Mouse (Mus musculus) spleen, adult 12 weeks (tissue): ENCODE results near the gene Smad5.

Experiments
- DNase-seq: peaks from one replicate; pipeline ENCODE4 v3.0.0; 2022; ENCODE audit warnings: low spot score

Smad5 gene

DNA sequence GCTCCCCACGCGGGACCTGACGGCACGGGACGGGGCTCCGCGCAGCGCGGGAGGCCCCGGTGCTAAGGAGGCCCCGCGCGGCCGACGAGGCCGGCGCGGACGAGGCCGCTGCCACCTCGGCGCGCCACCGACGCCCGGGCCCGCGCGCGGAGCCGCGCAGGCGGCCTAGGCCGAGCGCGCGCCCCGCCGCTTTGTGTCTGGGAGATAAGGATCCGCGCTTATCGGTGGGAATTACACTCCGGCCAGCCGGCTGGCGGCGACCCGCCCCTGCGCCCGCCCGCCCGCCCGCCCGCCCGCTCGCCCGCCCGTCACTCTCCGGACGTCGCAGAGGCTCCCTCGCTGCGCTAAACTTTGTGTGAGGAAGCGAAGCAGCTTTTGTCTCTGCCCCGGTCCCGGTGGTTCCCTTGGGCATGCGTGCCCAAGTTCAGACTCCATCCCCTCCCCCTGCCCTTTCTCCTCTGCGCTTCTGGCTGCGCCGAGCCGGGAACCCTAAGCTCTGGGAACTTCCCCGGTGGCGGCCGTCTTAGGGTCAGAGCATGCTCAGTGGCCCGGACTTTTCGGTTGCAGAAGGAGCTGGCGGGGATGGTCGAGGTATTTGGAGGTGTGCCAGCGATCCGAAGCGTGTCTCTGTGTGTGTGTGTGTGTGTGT, 536 bp downstream of the Smad5 start:
- peak; percentile 41 for DNase-seq

DNA sequence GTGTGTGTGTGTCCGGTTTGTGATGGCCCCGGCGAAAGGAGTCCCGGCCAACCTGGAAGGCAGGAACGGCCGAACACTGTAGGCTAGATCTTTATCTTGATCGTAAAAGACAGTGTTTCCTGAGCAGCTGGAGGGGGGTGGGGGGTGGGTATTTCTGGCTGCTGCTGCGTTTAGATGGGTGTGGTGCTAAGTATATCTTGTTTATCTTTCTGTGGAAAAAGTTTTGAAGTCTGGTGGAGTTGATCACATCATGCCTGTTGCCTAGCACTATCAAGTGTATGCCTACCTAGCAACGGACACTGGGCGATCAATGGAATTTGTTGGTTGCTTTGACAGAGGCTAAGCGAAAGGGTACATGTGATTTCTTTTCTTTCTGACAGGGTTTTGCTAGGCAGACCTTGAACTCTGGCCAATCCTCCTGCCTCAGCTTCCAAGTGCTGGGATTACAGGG, 1.1 kb downstream of the Smad5 start:
- DNase-seq = peak; percentile 4

DNA sequence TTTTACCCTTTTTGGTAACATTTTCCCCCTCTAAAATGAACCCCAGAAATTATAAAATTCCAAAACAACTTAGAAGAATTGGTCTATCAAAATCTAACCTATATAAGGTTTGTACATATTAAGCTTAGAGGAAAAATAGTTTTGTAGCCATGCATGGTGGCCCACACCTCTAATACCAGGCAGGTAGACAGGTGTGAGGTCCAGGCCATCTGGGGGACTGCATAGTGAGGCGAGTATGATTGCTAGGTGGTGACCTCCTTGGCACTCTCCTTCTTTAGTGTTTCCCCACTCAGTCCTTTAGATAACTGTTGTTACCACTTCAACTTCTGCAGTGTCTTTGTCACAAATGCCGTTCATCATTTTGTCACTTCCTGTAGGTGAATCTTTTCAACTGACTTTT, 1.8 kb downstream of the Smad5 start:
- DNase-seq = no peak

DNA sequence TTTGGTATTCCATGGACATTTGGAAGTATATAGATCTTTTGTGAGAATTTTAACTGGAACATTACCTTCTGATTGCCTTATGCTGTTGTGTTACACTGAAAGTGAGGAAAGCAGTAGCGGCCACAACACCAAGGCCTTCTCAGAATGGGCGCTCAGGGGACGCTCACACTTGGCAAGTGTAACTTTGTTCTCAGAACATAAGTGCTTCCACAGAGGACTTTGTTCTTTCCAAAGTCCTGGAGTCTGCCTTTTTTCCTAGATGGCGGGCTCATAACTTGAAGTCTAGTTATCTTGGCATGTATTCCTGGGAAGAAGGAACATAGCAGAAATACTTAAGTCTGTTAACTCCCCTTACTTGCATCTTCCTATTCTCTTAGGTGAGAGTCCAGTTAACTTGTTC, 4.3 kb downstream of the Smad5 start:
- no peak for DNase-seq

DNA sequence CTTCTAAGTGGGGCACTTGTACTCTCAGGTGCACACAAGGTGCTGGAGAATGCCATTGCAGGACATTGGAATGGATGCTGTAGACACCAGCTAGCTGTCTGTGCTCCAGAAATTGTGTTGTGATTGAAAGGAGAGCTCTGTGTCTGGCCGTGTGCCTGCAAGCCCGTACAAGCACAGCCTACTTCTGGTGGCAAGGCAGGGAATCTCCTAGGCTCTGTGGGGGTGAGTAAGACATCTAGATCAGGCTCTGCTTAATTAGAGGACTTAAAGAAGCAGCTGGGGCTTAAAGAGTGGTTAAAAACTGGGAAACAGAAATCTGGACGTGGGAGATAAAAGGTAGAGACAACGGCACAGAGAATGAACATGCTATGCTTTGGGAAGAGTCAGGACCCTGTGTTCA, 4.8 kb downstream of the Smad5 start:
- DNase-seq = no peak

DNA sequence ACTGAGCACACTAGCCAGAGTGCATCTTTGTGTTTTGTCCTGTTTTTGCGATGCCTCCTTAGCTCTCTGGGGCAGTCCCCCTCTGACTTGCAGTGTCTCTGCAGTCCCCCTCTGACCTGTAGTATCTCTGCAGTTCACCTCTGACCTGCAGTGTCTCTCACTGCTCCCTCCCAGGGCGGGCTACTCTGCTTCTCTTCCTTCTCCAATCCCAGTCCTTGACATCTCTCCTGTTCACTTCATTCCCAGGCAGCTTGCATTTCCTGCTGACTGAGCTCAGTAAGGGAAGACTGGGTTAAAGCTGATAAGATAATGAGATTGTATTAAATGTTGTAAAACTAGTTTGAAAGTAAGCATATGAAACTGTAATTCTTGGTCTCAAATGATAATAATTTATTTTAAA, 7.8 kb downstream of the Smad5 start:
- DNase-seq = no peak

DNA sequence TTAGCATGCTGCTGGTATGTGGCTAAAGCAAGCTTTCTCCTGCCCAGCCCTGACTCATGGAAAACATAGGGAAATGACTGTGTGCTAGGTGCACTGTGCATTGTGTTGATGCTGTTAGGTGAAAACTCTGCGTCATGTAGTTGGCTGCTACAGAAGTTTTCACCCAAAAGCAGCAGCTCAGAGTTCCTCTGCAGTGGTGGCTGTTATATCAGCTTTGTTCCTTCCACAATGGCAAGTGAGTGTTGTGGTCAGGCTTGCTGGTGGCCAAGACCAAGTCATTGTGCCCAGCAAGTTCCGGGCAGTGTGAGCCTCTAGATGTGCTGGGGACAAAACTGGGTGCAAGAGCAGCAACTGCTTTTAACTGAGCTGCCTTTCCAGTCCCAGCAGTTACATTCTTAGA, 9.4 kb downstream of the Smad5 start:
- DNase-seq = no peak

DNA sequence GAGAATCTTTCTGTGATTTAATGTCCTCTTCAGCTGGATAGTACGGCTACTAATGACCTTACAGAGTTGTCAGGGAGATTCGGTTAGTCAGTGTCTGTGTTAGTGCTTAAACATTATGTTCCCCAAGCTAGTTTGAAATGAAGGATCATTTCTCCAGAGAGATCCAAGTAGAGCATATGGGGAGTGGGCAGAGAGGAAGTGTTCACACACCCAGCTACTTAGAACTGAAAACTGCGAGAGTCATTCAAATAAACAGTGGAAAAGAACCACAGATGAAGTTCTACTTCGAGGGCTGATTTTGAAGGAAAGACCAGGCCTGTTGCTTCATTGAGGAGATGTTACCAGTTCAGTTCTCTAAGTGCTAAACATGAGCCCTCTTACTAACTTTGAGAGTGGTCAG, 23.7 kb downstream of the Smad5 start:
- DNase-seq = no peak

DNA sequence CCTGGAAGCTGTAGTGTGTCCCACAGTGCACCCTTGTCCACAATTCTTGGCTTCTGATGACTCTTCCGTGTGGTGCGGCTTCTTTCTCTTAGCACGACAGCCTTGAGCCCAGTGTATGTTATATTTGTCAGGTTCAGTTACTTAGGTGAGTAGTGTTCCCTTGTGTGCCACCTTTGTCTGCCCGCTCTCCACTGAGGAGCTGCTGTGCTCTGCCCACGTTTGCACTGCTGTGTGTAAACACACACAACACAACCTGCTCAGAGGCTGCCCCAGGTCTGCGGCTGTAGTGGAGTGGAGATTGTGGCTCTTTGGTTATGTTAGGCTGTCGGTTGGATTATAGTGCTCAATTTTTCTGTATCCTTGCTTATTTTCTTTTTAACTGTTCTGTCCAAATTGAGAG, 26.2 kb downstream of the Smad5 start:
- DNase-seq = no peak

DNA sequence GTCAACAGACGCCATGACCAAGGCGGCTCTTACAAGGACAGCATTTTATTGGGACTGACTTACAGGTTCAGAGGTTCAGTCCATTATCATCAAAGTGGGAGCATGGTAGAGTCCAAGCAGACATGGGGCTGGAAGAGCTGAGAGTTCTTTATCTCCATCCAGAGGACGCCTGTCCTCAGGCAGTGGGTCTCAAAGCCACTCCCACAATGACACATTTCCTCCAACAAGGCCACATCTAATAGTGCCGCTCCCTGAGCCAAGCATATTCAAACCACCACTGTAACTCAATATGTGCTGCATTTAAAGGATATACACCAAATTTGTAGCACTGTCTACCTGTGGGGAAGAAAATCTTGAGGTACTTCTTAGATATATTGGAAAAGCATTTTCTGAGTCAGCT, 31.8 kb downstream of the Smad5 start:
- no peak for DNase-seq

DNA sequence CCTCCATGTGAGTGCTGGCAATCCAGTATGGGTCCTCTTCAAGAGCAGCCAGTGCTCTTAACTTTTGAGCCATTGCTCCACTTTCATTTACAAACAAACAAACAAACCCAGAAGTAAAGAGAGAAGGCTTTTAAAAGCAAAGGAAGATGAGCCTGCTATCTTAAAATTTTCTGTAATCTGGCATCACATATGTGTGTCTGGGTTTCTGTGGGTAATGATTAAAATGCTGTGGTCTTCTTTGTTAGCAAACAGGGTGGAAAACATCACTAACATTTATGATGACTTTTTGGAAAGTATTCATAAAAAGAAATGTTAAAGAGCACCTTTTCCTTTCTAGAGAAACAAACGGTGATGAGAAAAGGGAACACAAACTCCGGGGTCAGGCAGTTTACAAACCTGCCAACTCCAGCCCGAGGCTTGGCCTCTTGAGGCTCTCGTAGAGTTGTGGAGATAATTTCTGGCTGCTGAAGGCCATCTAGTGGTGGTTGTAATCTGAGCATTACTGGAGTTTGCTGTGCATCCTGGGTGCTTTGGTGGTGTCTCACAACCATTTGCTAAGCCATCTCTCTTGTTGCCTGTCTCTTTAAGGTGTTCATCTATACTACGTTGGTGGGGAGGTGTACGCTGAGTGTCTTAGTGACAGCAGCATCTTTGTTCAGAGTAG, 32.5 kb downstream of the Smad5 start:
- DNase-seq = no peak

DNA sequence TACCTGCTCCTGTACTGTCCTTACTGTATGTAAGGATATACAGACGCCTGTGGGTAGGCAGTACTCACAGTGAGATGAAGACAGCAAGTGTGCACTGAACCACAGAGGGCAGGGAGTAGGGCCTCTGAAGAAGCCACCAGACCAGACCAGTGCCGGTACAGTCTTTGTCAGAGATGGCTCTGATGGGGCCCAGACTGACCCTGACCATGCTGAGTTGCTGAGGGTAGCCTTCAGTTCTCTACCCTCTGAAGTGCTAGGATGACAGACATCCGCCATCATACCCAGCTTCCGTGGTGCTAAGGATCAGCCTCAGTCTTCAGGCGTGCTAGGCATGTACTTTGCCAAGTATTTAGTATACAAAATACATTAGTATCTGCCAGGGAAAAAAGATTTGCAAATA, 36.7 kb downstream of the Smad5 start:
- no peak for DNase-seq

DNA sequence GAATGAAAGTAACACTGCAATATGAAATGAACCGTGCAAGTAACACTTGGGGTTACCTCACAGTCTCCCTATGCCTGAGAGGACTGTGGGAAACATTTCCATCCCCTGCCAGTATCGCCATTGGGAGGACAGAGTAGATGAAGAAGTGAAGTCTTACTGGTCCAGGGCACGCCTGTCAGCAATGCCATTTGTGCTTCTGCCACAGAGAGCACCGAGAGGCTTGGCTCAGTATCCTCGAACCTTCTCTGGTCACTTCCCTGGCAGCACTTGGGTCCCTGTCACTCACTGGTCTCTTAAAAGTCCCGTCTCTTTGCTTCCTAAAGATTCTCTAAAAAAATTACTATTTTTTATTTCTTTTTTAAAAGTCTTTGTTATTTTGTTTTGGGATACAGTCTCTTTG, 37.7 kb downstream of the Smad5 start:
- no peak for DNase-seq

DNA sequence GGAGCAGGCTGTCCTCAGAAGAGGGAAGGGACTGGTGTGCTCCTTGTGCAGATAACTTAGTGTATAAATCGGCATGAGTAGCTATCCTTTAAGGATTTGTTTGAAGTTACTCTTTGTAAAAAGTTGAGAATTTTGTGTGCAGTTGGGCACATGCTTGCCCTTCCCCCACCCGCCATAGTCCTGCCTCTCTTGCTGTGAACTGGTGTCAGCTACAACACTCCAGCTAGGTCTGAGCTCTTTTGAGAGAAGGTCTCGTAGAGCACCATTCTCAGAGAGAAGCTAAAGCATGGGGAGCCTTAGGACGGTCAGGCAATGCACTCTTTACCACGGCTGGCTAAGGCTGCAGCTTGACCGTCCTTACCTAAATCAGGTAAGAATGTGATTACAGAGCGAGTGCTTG, 38.9 kb downstream of the Smad5 start:
- DNase-seq = no peak

DNA sequence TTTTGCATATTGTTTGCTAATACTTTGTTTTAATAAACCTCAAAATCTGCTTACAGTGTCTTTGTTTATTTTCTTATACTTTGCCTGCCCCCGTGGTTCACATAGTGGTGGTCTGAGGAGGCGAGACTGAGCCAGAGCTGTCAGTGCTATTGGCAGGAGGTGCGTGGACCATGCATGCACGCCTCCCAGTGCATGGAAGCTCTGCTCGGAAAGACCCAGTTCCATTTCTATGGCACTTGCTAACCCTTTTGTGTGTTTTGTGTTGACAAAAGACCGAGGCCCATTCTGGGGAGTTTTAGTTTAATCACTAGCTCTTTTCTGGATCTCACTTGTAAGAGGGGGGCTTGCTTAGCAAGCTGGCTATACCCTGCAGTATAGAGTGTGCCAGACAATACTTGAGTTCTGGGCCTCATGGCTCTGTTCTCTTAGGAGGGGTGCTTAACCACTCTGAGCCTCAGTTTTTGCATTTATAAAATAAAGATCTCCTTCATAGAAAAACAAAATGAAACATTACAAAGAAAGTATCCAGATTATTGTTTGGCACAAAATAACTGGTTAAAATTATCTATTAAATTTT, 39.6 kb downstream of the Smad5 start:
- no peak for DNase-seq

DNA sequence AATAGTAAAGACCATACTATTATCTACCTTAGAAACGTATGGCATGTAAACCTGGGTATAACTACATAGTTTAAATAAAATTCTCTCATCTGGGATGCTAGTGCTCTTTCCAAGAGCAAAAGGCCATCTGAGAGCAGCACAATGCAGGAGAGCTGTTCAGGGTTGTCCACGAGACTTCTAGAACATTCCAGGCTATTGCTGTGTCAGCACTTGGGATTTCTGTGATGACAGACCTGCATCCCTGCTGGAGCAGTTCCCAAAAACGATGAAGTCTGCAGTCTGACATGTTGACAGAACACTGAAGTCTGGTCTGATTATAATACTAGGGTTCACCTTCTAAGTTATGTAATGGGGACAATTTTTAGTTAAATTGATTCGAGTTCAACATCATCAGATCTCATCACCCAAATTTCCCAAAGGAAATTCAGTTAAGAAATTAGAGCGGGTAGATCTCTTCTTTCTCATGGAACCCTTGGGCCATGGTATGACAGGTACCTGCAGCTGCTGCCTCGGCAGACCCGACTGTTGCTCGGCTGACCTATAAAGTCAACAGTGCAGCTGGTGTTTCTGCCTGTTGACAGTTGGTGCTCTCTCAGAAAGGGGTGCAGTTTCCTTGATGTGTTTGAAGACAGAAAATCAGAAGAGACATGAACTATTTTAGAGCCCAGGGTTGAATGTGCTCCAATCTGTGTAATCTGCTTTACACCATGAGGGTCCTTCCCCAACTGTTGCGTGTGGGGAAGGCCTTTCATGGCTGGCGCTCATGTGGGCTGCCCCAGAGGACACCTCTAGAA, 44.1 kb downstream of the Smad5 start:
- DNase-seq = no peak

DNA sequence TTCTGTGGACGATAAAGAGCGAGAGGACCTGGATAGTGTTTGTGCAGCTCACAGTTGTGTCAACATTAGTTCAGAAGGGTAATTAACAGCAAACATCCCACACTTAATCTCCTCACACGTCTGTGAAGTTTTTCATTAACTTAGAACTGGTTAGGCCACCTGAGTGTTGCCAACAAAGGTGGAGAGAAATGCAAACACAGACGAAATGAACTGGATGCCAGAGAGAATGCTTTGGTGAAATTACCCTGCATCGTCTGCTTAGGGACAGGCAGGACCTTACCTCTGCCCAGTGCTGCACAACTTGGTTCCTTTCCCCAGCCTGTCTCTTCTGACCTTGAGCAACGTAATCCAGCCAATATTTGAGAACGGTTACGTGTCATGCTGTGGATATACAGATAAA, 44.7 kb downstream of the Smad5 start:
- DNase-seq = no peak

DNA sequence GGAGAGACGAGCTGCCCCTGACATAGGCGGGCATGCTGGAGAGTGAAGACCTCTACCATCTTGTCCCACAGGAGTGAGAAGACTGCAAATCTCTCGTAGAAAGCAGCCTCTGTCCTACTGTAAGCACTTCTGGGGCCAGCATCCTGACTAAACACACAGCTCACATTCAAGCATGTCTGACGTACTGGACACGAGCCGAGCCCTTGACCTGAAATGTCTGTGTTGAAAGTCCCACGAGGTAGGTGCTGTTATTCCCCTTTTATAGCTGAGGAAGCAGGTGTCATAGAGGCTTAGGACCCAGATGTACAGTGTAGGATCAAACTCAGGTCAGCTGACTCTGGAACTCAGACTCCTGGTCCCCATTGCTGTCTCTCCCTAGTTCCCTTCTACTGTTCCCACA, 46.6 kb downstream of the Smad5 start:
- no peak for DNase-seq

DNA sequence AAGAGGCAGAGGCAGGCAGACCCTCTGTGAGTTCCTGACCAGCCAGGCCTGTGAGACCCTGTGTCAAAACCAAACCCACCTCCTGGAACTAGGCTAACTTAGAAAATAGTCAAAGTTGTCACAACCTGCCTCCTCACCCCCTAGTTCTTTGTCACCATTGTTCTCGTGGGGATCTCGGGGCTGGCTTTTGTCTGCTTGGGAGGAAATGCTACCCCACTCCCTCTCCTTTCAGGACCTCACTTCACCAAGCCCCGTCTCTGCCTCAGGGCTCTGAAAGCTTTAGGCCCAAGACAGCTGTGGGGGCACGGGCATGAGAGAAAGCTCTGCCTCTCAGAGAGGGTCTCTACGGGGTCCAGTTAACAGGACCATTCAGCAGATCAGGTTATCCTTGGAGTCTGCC, 49.0 kb downstream of the Smad5 start:
- DNase-seq = no peak

DNA sequence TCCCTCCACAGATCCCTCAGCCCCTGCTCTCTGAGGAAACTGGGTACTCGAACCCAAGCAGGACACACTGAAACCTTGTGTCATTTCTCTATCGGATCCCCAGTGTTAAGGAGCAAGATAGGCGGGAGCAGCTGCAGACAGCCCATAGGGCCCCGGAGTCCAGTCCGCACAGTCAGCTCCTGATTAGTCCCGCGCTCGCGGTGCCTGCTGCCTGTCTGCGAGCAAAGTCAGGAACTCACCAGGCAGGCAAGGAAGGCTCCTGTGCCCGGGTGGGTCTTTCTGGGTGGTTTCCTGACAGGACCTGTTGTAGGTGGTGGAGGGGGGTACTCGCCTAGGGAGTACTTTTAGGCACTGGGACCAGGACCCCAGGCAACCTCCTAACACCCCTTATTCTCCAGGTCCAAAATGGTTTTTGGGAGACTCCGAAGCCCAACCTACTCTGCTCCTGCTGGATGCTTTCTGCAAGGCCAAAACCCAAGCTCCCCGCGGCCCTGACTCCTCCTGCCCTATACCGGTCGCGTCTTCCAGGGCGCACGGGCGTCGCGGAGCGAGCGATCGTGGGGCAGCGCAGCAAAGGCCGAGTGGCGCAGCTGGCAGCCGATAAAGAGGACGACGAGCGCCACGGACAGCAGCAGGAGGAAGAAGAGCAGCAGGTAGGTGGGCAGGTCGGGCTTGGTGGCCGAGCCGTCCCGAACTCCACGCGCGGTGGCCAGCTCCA, 49.8 kb downstream of the Smad5 start:
- DNase-seq = no peak

DNA sequence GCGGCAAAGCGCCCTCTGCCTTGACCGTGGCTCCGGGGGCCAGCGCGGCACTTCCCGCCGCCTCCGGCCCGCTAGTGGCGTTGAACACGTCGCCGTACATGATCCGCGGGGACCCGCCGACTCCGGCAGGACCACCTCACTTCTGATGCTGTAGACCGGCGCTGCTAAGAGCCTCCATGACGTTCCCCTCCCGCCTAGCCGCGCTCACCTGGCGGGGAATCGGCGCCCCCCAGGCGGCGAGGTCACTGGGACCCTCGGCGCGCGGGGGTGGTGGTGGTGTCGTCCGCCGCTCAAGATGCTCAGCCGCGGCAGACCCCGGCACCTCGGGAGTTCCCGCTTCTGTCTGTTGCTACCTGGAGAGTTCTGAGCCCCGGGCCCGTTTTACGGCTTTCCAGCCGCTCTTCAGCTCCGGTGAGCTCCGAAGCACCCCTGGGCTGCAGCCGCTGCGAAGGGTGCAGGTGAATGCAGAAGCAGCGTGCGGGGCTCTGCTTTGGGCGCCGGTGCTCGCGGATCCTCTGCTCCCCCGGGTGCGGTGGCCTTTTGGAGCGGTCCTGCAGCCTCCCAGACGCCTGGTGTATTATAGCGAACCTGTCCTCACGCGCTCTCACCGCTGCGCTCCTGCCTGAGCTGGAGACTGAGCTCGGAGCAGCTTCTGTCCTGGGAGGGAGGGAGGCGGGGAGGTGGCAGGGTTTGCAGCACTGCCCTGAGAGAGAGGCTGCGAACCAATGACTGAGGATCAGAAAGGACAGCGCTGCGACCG, 50.6 kb downstream of the Smad5 start, which contains the start of gene Gm45623:
TSS of gene Gm45623 (minus strand) at position 636 of the 760 bp plus-strand sequence.
- no peak for DNase-seq
